Mouse (Mus musculus) T-helper 2 cell (primary cell): Measurements from ENCODE around the gene Zmynd15.
"Not testable (repeated sequence)": the region's sequence is repeated elsewhere in the genome, so short reads cannot be mapped to it uniquely, and the experiment has no call there.

ENCODE experiments used
- in situ Hi-C: fragments of 300-600 bp; cut with MboI, MseI; formaldehyde crosslinking; loops from one replicate; pipeline ENCODE4 v1.15.1; 2025; ENCODE audit warnings: high pct_unique_total_duplicates

Gene Zmynd15

DNA sequence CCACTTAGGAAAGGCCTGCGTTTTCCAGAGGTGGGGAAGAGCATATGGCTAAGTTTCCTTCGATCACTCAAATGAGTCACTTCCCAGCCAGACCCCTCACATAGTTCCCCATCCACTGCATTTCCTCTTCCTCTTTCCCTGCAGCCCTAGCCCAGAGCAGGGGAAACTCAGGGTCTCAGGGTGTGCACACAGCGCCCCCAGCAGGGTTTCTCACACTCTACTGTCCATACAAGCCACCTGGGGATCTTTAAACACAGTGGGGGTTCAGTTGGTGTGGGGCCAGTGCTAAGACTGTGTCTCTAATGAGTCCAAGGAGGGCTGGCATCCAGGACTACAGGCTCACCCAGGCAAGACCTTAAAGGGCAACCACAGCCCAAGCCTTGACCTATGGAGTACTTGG lies 12.5 kb upstream of the Zmynd15 start:
- in situ Hi-C loops, result no loop called here

DNA sequence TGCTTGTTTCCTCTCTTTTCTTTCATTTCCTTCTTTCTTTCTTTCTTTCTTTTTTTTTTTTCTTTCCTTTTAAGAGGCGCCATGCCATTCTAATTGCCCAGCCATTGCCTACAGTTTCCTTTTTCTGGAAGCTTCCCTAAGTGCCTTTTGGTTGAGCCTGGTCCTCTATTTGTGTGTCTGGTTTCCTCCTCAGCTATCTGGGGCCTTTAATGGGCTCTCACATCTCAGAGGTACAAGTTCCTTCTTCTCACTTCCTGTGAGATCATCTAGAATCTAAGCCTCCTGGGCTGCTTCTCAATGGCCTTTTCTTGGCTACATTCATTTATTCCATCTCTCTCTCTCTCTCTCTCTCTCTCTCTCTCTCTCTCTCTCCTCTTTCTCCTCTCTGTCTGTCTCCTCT lies 11.9 kb upstream of the Zmynd15 start:
- in situ Hi-C loops, result no loop called here

DNA sequence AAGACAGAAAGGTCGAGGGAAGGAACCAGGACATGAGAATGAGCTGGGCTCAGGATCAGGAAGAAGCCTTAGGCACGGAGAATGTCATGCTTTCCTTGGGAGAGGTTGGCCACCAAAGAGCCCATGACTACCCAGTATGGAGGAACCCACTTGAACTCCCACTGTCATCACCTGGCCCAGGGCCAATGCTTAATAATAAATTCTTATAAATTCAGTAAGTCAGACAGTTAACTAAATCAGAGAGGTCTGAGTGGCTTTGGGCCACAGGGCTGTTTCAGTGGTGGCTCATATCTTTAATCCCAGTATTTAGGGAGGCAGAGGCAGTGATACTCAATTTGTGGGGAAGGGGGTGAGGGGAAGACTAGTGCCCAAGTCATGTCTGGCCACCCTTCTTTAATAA lies 8.3 kb upstream of the Zmynd15 start:
- in situ Hi-C loops, result no loop called here

DNA sequence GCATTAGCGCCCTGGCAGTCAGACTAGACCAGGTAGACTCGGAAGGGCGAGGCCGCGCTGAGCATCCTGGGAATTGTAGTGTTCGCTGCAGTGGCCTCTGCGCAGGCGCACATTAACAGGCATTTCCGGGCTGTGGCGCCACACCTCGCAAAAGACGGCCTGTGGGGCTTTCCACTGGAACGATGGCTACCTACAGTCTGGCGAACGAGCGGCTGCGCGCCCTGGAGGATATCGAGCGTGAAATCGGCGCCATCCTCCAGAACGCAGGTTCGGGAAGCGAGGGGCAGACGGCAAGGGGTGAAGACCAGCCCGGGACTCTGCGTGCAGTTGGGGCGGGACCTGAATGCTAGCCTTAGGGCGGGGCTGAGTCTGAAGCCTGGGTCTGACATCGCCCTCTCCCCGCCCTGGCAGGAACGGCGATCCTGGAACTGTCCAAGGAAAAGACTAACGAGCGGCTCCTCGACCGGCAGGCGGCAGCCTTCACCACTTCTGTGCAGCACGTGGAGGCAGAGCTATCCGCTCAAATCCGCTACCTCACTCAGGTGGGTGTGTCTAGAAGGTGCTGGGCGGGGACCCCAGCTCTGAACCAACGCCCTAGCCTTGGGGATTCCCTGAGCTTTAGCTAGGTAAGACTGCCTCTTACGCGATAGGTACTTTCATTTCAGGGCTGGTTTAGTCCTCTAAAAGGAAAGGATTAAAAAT lies 7.3 kb upstream of the Zmynd15 start, which contains the start of gene Med11:
Med11 (plus strand) TSS at position 123 of the 702 bp plus-strand sequence.
- in situ Hi-C loops, result no loop called here

DNA sequence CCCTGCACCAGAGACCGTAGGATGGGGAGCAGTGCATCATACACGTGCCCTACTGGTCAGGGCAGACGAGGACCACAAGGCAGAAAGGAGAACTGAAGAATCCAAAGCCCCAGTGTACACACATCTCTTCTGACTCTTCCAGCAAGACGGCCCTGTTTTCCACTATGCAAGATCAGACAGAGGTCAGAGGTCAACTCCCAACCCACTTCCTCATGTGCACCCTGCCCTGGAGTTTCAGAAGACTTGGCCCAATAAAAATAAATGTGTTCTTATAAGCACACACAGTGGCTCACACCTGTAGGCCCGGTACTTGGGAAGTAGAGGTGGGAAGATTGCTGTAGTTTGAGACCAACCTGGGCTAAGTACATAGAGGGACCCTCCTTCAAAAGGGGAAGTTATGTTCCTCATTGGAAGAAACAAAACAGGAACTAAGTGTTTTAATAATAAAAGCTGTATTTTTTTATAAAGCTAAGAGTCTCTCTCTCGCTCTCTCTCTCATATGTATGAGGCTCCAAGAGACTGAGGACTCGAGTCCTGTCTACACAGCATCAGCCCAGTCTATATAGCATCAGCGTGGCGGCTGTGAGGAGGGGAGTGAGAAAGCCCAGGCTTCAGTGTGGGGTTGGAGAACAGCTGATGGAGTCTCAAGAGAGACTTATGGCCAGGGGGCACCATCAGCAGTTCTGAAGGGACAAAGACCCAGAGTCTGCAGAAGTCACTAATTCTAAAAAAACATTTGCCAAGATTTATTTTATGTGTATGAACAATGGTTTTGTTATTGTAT lies 5.8 kb upstream of the Zmynd15 start:
- in situ Hi-C loops, result no loop called here

- in situ Hi-C loops, result no loop called here
Observed at GRCm38 (mm10) chr11:70459601-70460101, 418 bp downstream of the Zmynd15 start, which contains the start of gene Cxcl16. TSS of gene Cxcl16 (minus strand) at chr11:70459984.

- in situ Hi-C loops, result no loop called here
Observed at GRCm38 (mm10) chr11:70463970-70464369, 4.7 kb downstream of the Zmynd15 start.

- in situ Hi-C loops, result no loop called here
Observed at GRCm38 (mm10) chr11:70465211-70465610, 6.0 kb downstream of the Zmynd15 start.

DNA sequence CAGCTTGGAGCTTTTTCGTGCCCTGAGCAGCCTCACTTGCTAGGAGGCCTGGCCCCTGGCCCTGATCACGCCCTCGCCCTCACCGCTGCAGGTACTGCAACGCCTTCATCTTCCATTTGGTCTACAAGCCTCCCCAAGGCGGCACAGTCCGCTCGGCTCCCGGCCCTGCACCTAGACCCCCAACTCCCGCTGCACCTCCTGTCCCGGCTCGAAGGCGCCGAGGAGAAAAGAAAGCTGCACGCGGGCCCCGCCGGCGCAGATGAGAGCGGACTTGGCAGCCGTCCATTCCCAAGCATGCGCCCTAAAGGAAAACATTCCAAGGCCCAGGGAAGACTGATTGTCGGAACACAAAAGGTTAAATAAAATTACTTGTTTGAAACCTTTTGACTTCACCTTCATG lies 6.6 kb downstream of the Zmynd15 start:
- in situ Hi-C loops, result no loop called here

GRCm38 (mm10) chr11:70467902-70468619 lies 8.8 kb downstream of the Zmynd15 start:
- in situ Hi-C loops, result no loop called here

- in situ Hi-C loops, result no loop called here
Observed at GRCm38 (mm10) chr11:70469764-70470163, 10.5 kb downstream of the Zmynd15 start.

GRCm38 (mm10) chr11:70472716-70473115 lies 13.5 kb downstream of the Zmynd15 start:
- in situ Hi-C loops, result no loop called here

- in situ Hi-C loops, result not testable (repeated sequence)
Observed at GRCm38 (mm10) chr11:70473291-70473690, 14.1 kb downstream of the Zmynd15 start.

DNA sequence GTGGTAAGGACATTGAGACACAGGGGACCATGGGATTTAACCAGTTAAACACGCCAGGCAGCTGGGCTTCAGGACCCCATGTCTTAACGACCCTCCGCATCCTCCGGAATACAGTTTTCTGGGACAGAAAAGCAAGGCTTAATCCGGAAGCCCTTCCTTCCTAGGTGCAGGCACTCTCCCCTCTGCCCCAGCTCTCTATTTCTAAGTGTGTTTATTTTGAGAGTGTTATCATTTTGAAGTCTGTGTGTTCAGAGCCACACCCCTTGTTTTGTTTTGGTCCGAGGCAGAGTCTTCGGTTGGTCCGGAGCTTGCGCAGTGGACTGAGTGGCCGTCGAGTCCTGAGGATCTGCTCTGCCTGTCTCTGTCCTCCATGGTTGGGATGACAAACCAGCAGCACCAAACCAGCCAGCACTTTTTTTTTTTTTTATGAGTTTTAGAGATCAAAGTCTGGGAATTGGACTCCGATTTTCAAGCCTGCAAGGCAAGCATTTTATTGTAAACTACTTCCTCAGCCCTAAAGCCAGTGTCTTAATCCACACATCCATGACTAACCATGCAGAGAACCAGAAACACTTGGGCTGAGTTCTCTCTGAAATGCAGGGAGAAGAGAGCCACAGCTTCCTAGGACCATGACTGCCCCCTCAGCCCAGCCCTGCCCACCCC lies 15.8 kb downstream of the Zmynd15 start:
- in situ Hi-C loops, result no loop called here

DNA sequence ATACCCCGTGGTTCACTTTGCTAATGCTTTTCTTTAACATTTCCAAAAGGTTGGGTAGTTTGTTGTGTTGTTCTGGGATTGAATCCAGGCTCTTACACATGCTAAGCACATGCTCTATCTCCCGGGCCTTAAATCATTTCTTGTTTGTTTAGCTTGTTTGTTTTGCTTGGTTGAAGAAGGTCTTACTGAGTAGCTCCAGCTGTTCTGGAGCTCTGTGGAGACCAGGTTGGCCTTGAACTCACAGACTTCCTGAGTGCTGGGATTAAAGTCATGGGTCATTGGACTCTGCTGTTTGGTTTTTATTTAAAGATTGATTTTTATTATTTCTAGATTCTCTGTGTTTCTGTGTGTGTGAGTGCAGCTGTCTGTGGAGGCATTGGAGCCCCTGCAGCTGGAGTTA lies 26.3 kb downstream of the Zmynd15 start:
- in situ Hi-C loops, result no loop called here

GRCm38 (mm10) chr11:70487816-70488215 lies 28.6 kb downstream of the Zmynd15 start:
- in situ Hi-C loops, result no loop called here

- in situ Hi-C loops, result no loop called here
Observed at GRCm38 (mm10) chr11:70489138-70489537, 29.9 kb downstream of the Zmynd15 start.

GRCm38 (mm10) chr11:70489684-70490083 lies 30.5 kb downstream of the Zmynd15 start:
- in situ Hi-C loops, result no loop called here

DNA sequence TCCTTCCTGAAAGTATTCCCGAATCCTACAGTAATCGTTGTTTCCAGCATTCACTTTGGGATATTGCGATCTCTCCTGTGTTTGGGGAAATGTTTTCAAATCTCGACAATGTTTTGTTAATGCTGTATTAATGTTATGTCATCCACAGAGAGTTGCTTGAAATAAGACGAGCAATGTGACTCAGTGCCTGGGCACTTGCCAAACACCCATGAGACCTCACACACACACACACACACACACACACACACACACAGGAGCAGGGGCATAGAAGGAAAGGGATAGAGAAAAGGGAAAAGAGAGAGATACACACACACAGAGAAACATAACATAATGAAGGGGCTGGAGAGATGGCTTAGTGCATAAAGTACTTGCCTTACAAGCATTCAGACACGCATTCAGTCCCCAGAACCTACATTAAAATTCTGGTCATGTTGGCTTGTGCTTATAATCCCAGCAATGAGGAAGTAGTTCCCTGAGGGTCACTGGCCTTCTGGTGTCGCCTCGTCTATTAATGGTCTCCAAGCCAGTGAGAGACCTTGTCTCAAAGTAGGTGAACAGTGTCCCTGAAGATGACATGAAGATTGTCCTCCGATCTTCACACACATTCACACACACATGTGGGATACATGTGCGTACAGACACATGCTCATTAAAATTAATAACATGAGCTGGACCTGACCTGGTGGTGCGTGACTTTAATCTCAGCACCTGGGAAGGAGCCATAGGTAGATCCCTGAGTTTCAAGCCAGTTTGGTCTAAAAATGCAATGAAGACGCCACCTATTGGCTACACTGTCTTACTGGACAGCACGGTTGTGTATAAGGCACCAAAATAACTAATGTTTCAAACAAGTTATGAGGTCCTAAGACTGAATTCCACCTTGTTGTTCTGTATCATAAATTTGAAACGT lies 40.6 kb downstream of the Zmynd15 start:
- in situ Hi-C loops, result loop anchor here (5.0 kb wide), 1 partner anchor 68 kb away; the partner anchor contains the start of gene Arrb2

DNA sequence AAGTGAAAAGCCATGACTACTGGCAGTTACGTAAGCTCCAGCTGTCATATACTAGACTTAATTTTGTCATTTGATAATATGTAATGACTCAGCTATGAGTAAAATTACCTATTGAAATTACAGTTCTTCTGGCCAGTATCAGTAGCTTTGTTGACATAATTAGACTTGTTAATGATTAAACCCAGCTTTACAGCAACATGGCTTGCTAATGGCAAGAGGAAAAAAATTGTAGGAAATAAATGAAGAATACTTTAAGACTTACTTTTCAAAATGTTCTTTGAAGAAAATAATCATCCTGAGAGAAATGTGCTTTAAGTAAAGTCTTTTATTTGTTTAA lies 41.2 kb downstream of the Zmynd15 start:
- in situ Hi-C loops, result loop anchor here (5.0 kb wide), 1 partner anchor 68 kb away; the partner anchor contains the start of gene Arrb2
